Mouse (Mus musculus): ENCODE results near the gene Gpx8. TPM values are rescaled to one million over a fixed set of nuclear protein-coding genes. Genes with fewer than 3 reads are reported as not detected.

Gene Gpx8
- total and polyA plus RNA-seq, 3 experiments, result not detected

GRCm38 (mm10) chr13:113055826-113056225 is 9.6 kb upstream of the Gpx8 start:
- TF ChIP-seq MAZ (IDR thresholded peaks at IDR 0.05; ENCODE audit: low read depth, low read length) (no peak), CHD1 (IDR thresholded peaks at IDR 0.05; ENCODE audit: low read depth, low read length) (no peak), TAL1 (IDR thresholded peaks at IDR 0.05; ENCODE audit: low read length) (no peak), MXI1 (IDR thresholded peaks at IDR 0.05; ENCODE audit: low read depth, low read length) (no peak), HCFC1 (IDR thresholded peaks at IDR 0.05; ENCODE audit: low read depth, low read length) (no peak), MYC (IDR thresholded peaks at IDR 0.05; ENCODE audit: low read depth, low read length) (no peak), JUND (IDR thresholded peaks at IDR 0.05; ENCODE audit: low read depth, low read length) (no peak), ELF1 (IDR thresholded peaks at IDR 0.05; ENCODE audit: low read depth, low read length) (no peak), MEF2A (IDR thresholded peaks at IDR 0.05; ENCODE audit: extremely low read depth, insufficient replicate concordance, low read depth, low read length, poor library complexity, severe bottlenecking) (no peak), UBTF (IDR thresholded peaks at IDR 0.05; ENCODE audit: borderline replicate concordance, insufficient read depth, low read depth, low read length) (no peak), ETS1 (IDR thresholded peaks at IDR 0.05; ENCODE audit: low read depth, low read length) (no peak)
- DNase-seq (ENCODE audit: low read depth, low spot score), result no peak
- Histone ChIP-seq H3K4me3 (ENCODE audit: control insufficient read depth in 1 of 2, insufficient read depth in 1 of 2, low read depth in 2 of 2, low read length in 2 of 2) (no peak overlapping the region), H3K79me2 (ENCODE audit: control insufficient read depth, insufficient read depth, low read length, poor library complexity) (no peaks in the 10 kb centered on the region), H3K27ac (ENCODE audit: control insufficient read depth, low read depth, low read length) (no peak overlapping the region), H3K36me3 (ENCODE audit: control insufficient read depth in 1 of 2, insufficient read depth in 2 of 2, low read length in 2 of 2) (no peaks in the 10 kb centered on the region), H3K9ac (ENCODE audit: control insufficient read depth, low read depth, low read length, poor library complexity, severe bottlenecking) (no peak overlapping the region), H3K27me3 (ENCODE audit: control insufficient read depth in 1 of 2, insufficient read depth in 2 of 2, low read length in 2 of 2) (peaks cover 0 to under 1% of the 10 kb centered on the region in 2 experiments; a peak in 1 of 4 replicates), H3K4me1 (ENCODE audit: control insufficient read depth in 1 of 2, insufficient read depth in 2 of 2, low read length in 2 of 2) (no peaks in the 10 kb centered on the region), H3K9me3 (replicated peaks; ENCODE audit: insufficient read depth, low read length) (no peaks in the 10 kb centered on the region)

DNA sequence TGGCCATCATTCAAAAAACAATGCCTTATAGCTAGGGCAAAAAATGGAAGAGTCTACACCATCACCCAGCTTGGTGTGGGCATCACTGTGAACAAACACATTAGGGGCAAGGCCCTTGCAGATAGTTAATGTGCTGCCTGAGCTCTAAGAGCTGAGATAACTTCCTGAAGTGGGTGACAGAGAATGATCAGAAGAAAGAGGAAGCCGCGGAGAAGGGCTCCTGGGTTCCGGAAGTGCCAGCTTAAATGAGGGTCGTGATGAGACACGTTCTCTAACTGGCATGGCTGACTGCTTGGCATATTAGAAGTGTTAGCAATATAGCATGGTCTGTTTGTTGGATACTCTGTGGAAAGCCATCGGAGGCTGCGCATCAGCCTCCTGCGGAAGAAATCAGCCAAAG is 8.0 kb upstream of the Gpx8 start:
- peaks cover 0 to 1% of the 10 kb centered on the region in 2 experiments; a peak in 1 of 4 replicates for H3K27me3 ChIP-seq (ENCODE audit: control insufficient read depth in 1 of 2, insufficient read depth in 2 of 2, low read length in 2 of 2)
- DNase-seq (ENCODE audit: low read depth, low spot score), result no peak

More for the DNA sequence above, 8.0 kb upstream of the Gpx8 start:
- Histone ChIP-seq H3K4me3 (ENCODE audit: control insufficient read depth in 1 of 2, insufficient read depth in 1 of 2, low read depth in 2 of 2, low read length in 2 of 2) (no peak overlapping the region), H3K4me1 (ENCODE audit: control insufficient read depth in 1 of 2, insufficient read depth in 2 of 2, low read length in 2 of 2) (no peaks in the 10 kb centered on the region), H3K79me2 (ENCODE audit: control insufficient read depth, insufficient read depth, low read length, poor library complexity) (no peaks in the 10 kb centered on the region), H3K9ac (ENCODE audit: control insufficient read depth, low read depth, low read length, poor library complexity, severe bottlenecking) (no peak overlapping the region), H3K36me3 (ENCODE audit: control insufficient read depth in 1 of 2, insufficient read depth in 2 of 2, low read length in 2 of 2) (no peaks in the 10 kb centered on the region), H3K9me3 (replicated peaks; ENCODE audit: insufficient read depth, low read length) (no peaks in the 10 kb centered on the region), H3K27ac (ENCODE audit: control insufficient read depth, low read depth, low read length) (no peak overlapping the region)
- TF ChIP-seq NELFE (IDR thresholded peaks at IDR 0.05; ENCODE audit: low read depth, low read length), result no peak
- TF ChIP-seq UBTF (IDR thresholded peaks at IDR 0.05; ENCODE audit: borderline replicate concordance, insufficient read depth, low read depth, low read length), result no peak
- no peak for TF ChIP-seq CTCF (IDR thresholded peaks at IDR 0.05 in 2 of 3, conservative IDR thresholded peaks at IDR 0.05 in 1 of 3; ENCODE audit: control insufficient read depth in 1 of 3, insufficient read depth in 1 of 3, low read depth in 2 of 3, low read length in 3 of 3, poor library complexity in 1 of 3, severe bottlenecking in 1 of 3)
- no peak for TF ChIP-seq SMC3 (IDR thresholded peaks at IDR 0.05; ENCODE audit: low read depth, low read length)
- TF ChIP-seq USF1 (IDR thresholded peaks at IDR 0.05; ENCODE audit: low read depth, low read length), result no peak
- TF ChIP-seq TAL1 (IDR thresholded peaks at IDR 0.05; ENCODE audit: low read length), result no peak
- TF ChIP-seq HCFC1 (IDR thresholded peaks at IDR 0.05; ENCODE audit: low read depth, low read length), result no peak
- no peak for TF ChIP-seq SIN3A (IDR thresholded peaks at IDR 0.05; ENCODE audit: low read length)
- no peak for TF ChIP-seq ZC3H11A (IDR thresholded peaks at IDR 0.05; ENCODE audit: low read depth, low read length)
- no peak for TF ChIP-seq CHD2 (IDR thresholded peaks at IDR 0.05; ENCODE audit: low read length)

Data from MEL (cell line).